In genomic region chr9:52678839-52679215, GRCm38 (mm10) we compare ENCODE assay signal across 8 mouse cellular contexts. TPM values are rescaled to one million over a fixed set of nuclear protein-coding genes. Genes with fewer than 3 reads are reported as not detected.
DNase-seq lines count a peak whose midpoint lies in the region; ATAC-seq lines count a peak whose summit lies in the region.

No protein-coding gene starts in this region.

- H3K9me3 ChIP-seq in kidney, embryonic 15.5 days (replicated peaks): no peaks in the 10 kb centered on the region
- H3K9me3 ChIP-seq in embryonic facial prominence, embryonic 12.5 days: no peaks in the 10 kb centered on the region
- no peaks in the 10 kb centered on the region for H3K9me3 ChIP-seq in hindbrain, embryonic 13.5 days
- H3K9me3 ChIP-seq in midbrain, embryonic 14.5 days (ENCODE audit: control insufficient read depth, low read length): no peaks in the 10 kb centered on the region

- no peak for ATAC-seq in kidney, embryonic 15.5 days (replicated peaks; ENCODE audit: low FRiP score)
- no peak for ATAC-seq in embryonic facial prominence, embryonic 12.5 days (ENCODE audit: insufficient number of reproducible peaks, insufficient read depth, low FRiP score, low TSS enrichment)
- peak; percentile 37 for ATAC-seq in hindbrain, embryonic 13.5 days (ENCODE audit: low FRiP score)
- peak; percentile 33; the same call in 1 of the 2 replicates for ATAC-seq in midbrain, embryonic 14.5 days (ENCODE audit: low FRiP score, low TSS enrichment)
- ATAC-seq in activated CD4-positive, CD25-positive, alpha-beta regulatory T cell, adult 4 months: no peak

- DNase-seq in kidney, adult 9 months: no peak
- DNase-seq in midbrain, embryonic 14.5 days: no peak
- no peak for DNase-seq in cerebellum, adult 8-10 months
- DNase-seq in right cerebral cortex, postnatal 25 days: no peak

- peak overlapping the region; percentile 45 for H3K4me3 ChIP-seq in kidney, embryonic 15.5 days (replicated peaks)
- peak overlapping the region; percentile 43 for H3K4me3 ChIP-seq in embryonic facial prominence, embryonic 12.5 days
- H3K4me3 ChIP-seq in hindbrain, embryonic 13.5 days: peak overlapping the region; percentile 71
- H3K4me3 ChIP-seq in midbrain, embryonic 14.5 days (replicated peaks; ENCODE audit: low read depth, low read length): peak overlapping the region; percentile 69

- H3K27me3 ChIP-seq in kidney, embryonic 15.5 days: peaks cover 59% of the 10 kb centered on the region
- H3K27me3 ChIP-seq in embryonic facial prominence, embryonic 12.5 days: peaks cover 49% of the 10 kb centered on the region
- peaks cover 43% of the 10 kb centered on the region for H3K27me3 ChIP-seq in hindbrain, embryonic 13.5 days
- peaks cover 9% of the 10 kb centered on the region; the same call in 1 of the 2 replicates for H3K27me3 ChIP-seq in midbrain, embryonic 14.5 days (ENCODE audit: control insufficient read depth, insufficient read depth, low read length)

- no peak overlapping the region for H3K9ac ChIP-seq in kidney, embryonic 15.5 days
- H3K9ac ChIP-seq in embryonic facial prominence, embryonic 12.5 days: no peak overlapping the region
- H3K9ac ChIP-seq in hindbrain, embryonic 13.5 days: peak overlapping the region; percentile 87
- peak overlapping the region; percentile 85 for H3K9ac ChIP-seq in midbrain, embryonic 14.5 days (replicated peaks; ENCODE audit: low read length)

- no peaks in the 10 kb centered on the region for H3K36me3 ChIP-seq in kidney, embryonic 15.5 days
- H3K36me3 ChIP-seq in embryonic facial prominence, embryonic 12.5 days: no peaks in the 10 kb centered on the region
- H3K36me3 ChIP-seq in hindbrain, embryonic 13.5 days: no peaks in the 10 kb centered on the region
- H3K36me3 ChIP-seq in midbrain, embryonic 14.5 days (ENCODE audit: control insufficient read depth, insufficient read depth, low read length): no peaks in the 10 kb centered on the region

- 0% methylated on average over 10 of the region's 10 CpGs for WGBS in kidney, embryonic 15.5 days
- whole genome bisulfite sequencing in embryonic facial prominence, embryonic 12.5 days: 2% methylated on average over 10 of the region's 10 CpGs
- WGBS in hindbrain, embryonic 13.5 days: under 1% methylated on average over 10 of the region's 10 CpGs
- WGBS in midbrain, embryonic 14.5 days: 1% methylated on average over 10 of the region's 10 CpGs

- peak overlapping the region; percentile 79 for H3K4me2 ChIP-seq in kidney, embryonic 15.5 days
- H3K4me2 ChIP-seq in embryonic facial prominence, embryonic 12.5 days (replicated peaks): peak overlapping the region; percentile 72
- H3K4me2 ChIP-seq in hindbrain, embryonic 13.5 days: peak overlapping the region; percentile 93
- H3K4me2 ChIP-seq in midbrain, embryonic 14.5 days (ENCODE audit: low read length): peak overlapping the region; percentile 95

- H3K4me1 ChIP-seq in kidney, embryonic 15.5 days: peaks cover 20% of the 10 kb centered on the region
- H3K4me1 ChIP-seq in embryonic facial prominence, embryonic 12.5 days: peaks cover 10% of the 10 kb centered on the region
- H3K4me1 ChIP-seq in hindbrain, embryonic 13.5 days (replicated peaks): peaks cover 26% of the 10 kb centered on the region
- H3K4me1 ChIP-seq in midbrain, embryonic 14.5 days (ENCODE audit: control insufficient read depth, insufficient read depth, low read length): peaks cover 14% of the 10 kb centered on the region

- H3K27ac ChIP-seq in kidney, embryonic 15.5 days: no peak overlapping the region
- no peak overlapping the region for H3K27ac ChIP-seq in embryonic facial prominence, embryonic 12.5 days
- peak overlapping the region; percentile 84 for H3K27ac ChIP-seq in hindbrain, embryonic 13.5 days
- H3K27ac ChIP-seq in midbrain, embryonic 14.5 days (replicated peaks; ENCODE audit: low read depth, low read length): peak overlapping the region; percentile 80

RNA-seq across cellular contexts. Expression of gene AI593442, which starts 0.8 kb away (rescaled TPM):
- 0.28 and 0.82 TPM in 2 replicates for polyA plus RNA-seq in kidney, embryonic 15.5 days (2015; fragmentation: Nextera tagmentation; extraction: Ambion mirVana)
- 2.3 and 2.4 TPM in 2 replicates for polyA plus RNA-seq in embryonic facial prominence, embryonic 12.5 days (2016; fragmentation: Nextera tagmentation; extraction: Ambion mirVana)
- polyA plus RNA-seq in hindbrain, embryonic 13.5 days (2015; fragmentation: Nextera tagmentation; extraction: Ambion mirVana): 28.6 and 30.7 TPM in 2 replicates
- polyA plus RNA-seq in midbrain, embryonic 14.5 days (2014; fragmentation: Nextera tagmentation; extraction: Ambion mirVana): 56.1 and 56.7 TPM in 2 replicates
- not detected for polyA plus RNA-seq in activated CD4-positive, CD25-positive, alpha-beta regulatory T cell, adult 4 months (2017; shearing (Covaris generic))

Comparison
In these comparisons a context has a peak if more than half of its experiments do, and no peak if none do; other contexts are left out.
1. ATAC-seq: peak in hindbrain, embryonic 13.5 days (single experiment) and midbrain, embryonic 14.5 days (single experiment); none in kidney, embryonic 15.5 days (single experiment), embryonic facial prominence, embryonic 12.5 days (single experiment) and activated CD4-positive, CD25-positive, alpha-beta regulatory T cell, adult 4 months (single experiment).
2. H3K27ac ChIP-seq: peak in hindbrain, embryonic 13.5 days (single experiment) and midbrain, embryonic 14.5 days (single experiment); none in kidney, embryonic 15.5 days (single experiment) and embryonic facial prominence, embryonic 12.5 days (single experiment).
3. H3K9ac ChIP-seq: peak in hindbrain, embryonic 13.5 days (single experiment) and midbrain, embryonic 14.5 days (single experiment); none in kidney, embryonic 15.5 days (single experiment) and embryonic facial prominence, embryonic 12.5 days (single experiment).
4. Peak in every context shown above with its lines, with median percentiles within 50 percentile points of each other: H3K4me2 ChIP-seq and H3K4me3 ChIP-seq.